Mouse (Mus musculus): ENCODE results near the gene Cd320. TPM values are rescaled to one million over a fixed set of nuclear protein-coding genes. Genes with fewer than 3 reads are reported as not detected.

Cd320 gene
- polyA plus RNA-seq (2012; ENCODE audit: insufficient read depth, insufficient read length, missing spikeins): 21.6 and 25.3 TPM in 2 replicates

- Histone ChIP-seq H3K4me1 (ENCODE audit: control insufficient read depth, insufficient read depth, insufficient read length, low read length) (no peaks in the 10 kb centered on the region; the same call in 1 of the 2 replicates), H3K4me3 (ENCODE audit: insufficient read depth, low read depth, low read length) (peak within 1 kb of the TSS; percentile 90), H3K27ac (replicated peaks; ENCODE audit: low read depth, low read length) (peak within 1 kb of the TSS; percentile 15; the same call in 1 of the 2 replicates)
These were observed at the start of gene Cd320 for GRCm38 (mm10) chr17:33842966-33843795. Gene Cd320 (plus strand): TSS chr17:33843091.

- no peak overlapping the region; the same call in 1 of the 2 replicates for H3K27ac ChIP-seq (replicated peaks; ENCODE audit: low read depth, low read length)
- no peak overlapping the region for H3K4me3 ChIP-seq (ENCODE audit: insufficient read depth, low read depth, low read length)
- peaks cover 7% of the 10 kb centered on the region for H3K4me1 ChIP-seq (ENCODE audit: control insufficient read depth, insufficient read depth, insufficient read length, low read length)
These were observed 44.6 kb upstream of the Cd320 start for GRCm38 (mm10) chr17:33798306-33798705.

DNA sequence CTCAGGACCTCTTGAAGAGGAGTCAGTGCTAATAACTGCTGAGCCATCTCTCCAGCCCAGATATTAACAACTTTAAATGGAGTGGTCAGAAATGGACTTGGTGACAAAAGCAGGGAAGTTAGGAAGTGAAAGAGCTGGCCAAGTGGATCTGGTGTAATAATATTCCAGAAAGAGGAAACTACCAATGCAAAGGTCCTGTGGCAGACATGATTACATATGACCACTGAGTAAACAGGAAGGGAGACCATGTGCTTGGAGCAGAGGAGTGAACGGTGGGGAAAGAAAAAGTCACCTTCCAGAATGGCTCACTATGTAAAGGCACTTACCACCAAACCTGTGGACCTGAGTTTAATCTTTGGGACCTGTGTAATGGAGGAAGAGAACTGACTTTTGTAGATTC is 43.6 kb upstream of the Cd320 start:
- Histone ChIP-seq H3K4me1 (ENCODE audit: control insufficient read depth, insufficient read depth, insufficient read length, low read length) (peaks cover 7% of the 10 kb centered on the region), H3K4me3 (ENCODE audit: insufficient read depth, low read depth, low read length) (no peak overlapping the region), H3K27ac (replicated peaks; ENCODE audit: low read depth, low read length) (no peak overlapping the region)

DNA sequence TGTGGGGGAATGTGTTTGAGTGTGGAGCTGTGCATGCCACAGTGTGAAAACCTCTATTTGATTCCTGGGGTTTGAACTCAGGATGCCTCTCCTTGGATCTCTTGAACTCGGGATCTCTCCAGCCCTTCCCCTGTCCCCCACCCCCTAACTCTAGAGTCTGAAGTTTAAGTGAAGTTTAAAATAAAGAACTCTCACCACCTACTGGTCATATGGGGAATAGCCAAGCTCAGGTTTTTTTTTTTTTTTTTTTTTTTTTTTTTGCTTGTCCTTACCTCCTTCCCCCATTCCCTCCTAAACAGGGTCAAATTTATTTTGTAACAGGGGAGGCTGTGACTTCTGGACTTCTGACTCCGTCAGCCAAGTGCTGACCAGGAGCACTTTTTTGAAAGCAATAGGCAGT is 40.7 kb upstream of the Cd320 start:
- H3K4me1 ChIP-seq (ENCODE audit: control insufficient read depth, insufficient read depth, insufficient read length, low read length): no peaks in the 10 kb centered on the region
- H3K27ac ChIP-seq (replicated peaks; ENCODE audit: low read depth, low read length): no peak overlapping the region
- no peak overlapping the region for H3K4me3 ChIP-seq (ENCODE audit: insufficient read depth, low read depth, low read length)

- Histone ChIP-seq H3K27ac (replicated peaks; ENCODE audit: low read depth, low read length) (no peak overlapping the region), H3K4me3 (ENCODE audit: insufficient read depth, low read depth, low read length) (no peak overlapping the region), H3K4me1 (ENCODE audit: control insufficient read depth, insufficient read depth, insufficient read length, low read length) (no peaks in the 10 kb centered on the region)
These were observed 38.7 kb upstream of the Cd320 start for GRCm38 (mm10) chr17:33804205-33804604.

DNA sequence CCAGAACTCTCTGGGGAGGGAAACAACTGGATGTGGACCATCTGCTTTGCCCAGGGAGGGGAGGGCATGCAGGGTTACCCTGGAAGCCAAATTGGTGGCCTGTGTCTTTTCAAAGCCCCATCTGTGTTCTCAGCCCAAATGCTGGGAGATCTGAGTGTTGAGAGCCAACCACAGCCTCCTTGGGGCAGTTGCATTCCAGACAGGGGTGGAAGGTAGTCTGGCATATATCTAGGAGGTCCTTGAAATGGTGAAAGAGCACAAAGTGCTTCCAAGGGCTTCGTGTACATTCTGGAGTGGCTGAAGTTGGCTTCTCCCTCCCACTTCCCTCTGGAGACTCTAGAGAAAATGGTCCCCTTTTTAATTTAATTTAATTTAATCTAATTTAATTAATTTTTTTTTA is 38.1 kb upstream of the Cd320 start:
- H3K27ac ChIP-seq (replicated peaks; ENCODE audit: low read depth, low read length): no peak overlapping the region
- no peaks in the 10 kb centered on the region for H3K4me1 ChIP-seq (ENCODE audit: control insufficient read depth, insufficient read depth, insufficient read length, low read length)
- H3K4me3 ChIP-seq (ENCODE audit: insufficient read depth, low read depth, low read length): no peak overlapping the region

- Histone ChIP-seq H3K4me1 (ENCODE audit: control insufficient read depth, insufficient read depth, insufficient read length, low read length) (no peaks in the 10 kb centered on the region), H3K4me3 (ENCODE audit: insufficient read depth, low read depth, low read length) (no peak overlapping the region), H3K27ac (replicated peaks; ENCODE audit: low read depth, low read length) (no peak overlapping the region)
These were observed 35.6 kb upstream of the Cd320 start for GRCm38 (mm10) chr17:33807181-33807888.

- Histone ChIP-seq H3K27ac (replicated peaks; ENCODE audit: low read depth, low read length) (no peak overlapping the region), H3K4me1 (ENCODE audit: control insufficient read depth, insufficient read depth, insufficient read length, low read length) (no peaks in the 10 kb centered on the region), H3K4me3 (ENCODE audit: insufficient read depth, low read depth, low read length) (no peak overlapping the region)
These were observed 34.7 kb upstream of the Cd320 start for GRCm38 (mm10) chr17:33808192-33808591.

- peak within 1 kb of the TSS; percentile 99 for H3K27ac ChIP-seq (replicated peaks; ENCODE audit: low read depth, low read length)
These were observed 32.4 kb upstream of the Cd320 start, which contains the start of gene Kank3 for GRCm38 (mm10) chr17:33810334-33811141. Gene Kank3 (plus strand): TSS chr17:33810519.

DNA sequence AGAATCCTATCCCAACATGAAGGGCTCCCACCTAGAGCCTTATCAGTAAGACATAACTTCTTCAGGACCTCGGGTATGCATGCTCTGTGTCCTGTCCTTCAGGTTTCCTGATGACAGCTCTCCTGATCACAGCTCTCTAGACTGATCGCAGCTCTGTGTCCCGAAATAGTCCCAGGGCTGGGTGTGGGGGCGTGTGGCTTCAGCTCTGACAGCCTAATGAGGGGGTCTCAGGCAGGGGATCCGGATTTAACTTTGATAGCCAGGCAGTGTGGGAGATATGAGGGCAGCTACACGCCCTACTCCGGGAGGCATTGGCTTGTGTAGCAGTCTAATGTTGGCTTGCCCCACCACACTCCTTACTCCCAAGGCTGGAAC is 31.8 kb upstream of the Cd320 start:
- peak overlapping the region; percentile 69 for H3K4me3 ChIP-seq (ENCODE audit: insufficient read depth, low read depth, low read length)
- H3K4me1 ChIP-seq (ENCODE audit: control insufficient read depth, insufficient read depth, insufficient read length, low read length): no peaks in the 10 kb centered on the region
- peak overlapping the region; percentile 99 for H3K27ac ChIP-seq (replicated peaks; ENCODE audit: low read depth, low read length)

More at GRCm38 (mm10) chr17:33810334-33811141, 32.4 kb upstream of the Cd320 start, which contains the start of gene Kank3:
- H3K4me3 ChIP-seq (ENCODE audit: insufficient read depth, low read depth, low read length): peak within 1 kb of the TSS; percentile 69
- H3K4me1 ChIP-seq (ENCODE audit: control insufficient read depth, insufficient read depth, insufficient read length, low read length): no peaks in the 10 kb centered on the region

GRCm38 (mm10) chr17:33812475-33812874 is 30.4 kb upstream of the Cd320 start:
- Histone ChIP-seq H3K4me1 (ENCODE audit: control insufficient read depth, insufficient read depth, insufficient read length, low read length) (peaks cover 3% of the 10 kb centered on the region), H3K4me3 (ENCODE audit: insufficient read depth, low read depth, low read length) (peak overlapping the region; percentile 69), H3K27ac (replicated peaks; ENCODE audit: low read depth, low read length) (peak overlapping the region; percentile 99)

- Histone ChIP-seq H3K4me3 (ENCODE audit: insufficient read depth, low read depth, low read length) (peak overlapping the region; percentile 69), H3K4me1 (ENCODE audit: control insufficient read depth, insufficient read depth, insufficient read length, low read length) (peaks cover 4% of the 10 kb centered on the region)
These were observed 29.9 kb upstream of the Cd320 start for GRCm38 (mm10) chr17:33812990-33813389.

GRCm38 (mm10) chr17:33815399-33815798 is 27.5 kb upstream of the Cd320 start:
- Histone ChIP-seq H3K27ac (replicated peaks; ENCODE audit: low read depth, low read length) (peak overlapping the region; percentile 66; the same call in 1 of the 2 replicates), H3K4me3 (ENCODE audit: insufficient read depth, low read depth, low read length) (peak overlapping the region; percentile 25)

More at GRCm38 (mm10) chr17:33812990-33813389, 29.9 kb upstream of the Cd320 start:
- H3K27ac ChIP-seq (replicated peaks; ENCODE audit: low read depth, low read length): peak overlapping the region; percentile 99

GRCm38 (mm10) chr17:33816612-33817011 is 26.3 kb upstream of the Cd320 start:
- Histone ChIP-seq H3K27ac (replicated peaks; ENCODE audit: low read depth, low read length) (peak overlapping the region; percentile 91), H3K4me3 (ENCODE audit: insufficient read depth, low read depth, low read length) (peak overlapping the region; percentile 66), H3K4me1 (ENCODE audit: control insufficient read depth, insufficient read depth, insufficient read length, low read length) (peaks cover 9% of the 10 kb centered on the region)

More at GRCm38 (mm10) chr17:33815399-33815798, 27.5 kb upstream of the Cd320 start:
- peaks cover 9% of the 10 kb centered on the region for H3K4me1 ChIP-seq (ENCODE audit: control insufficient read depth, insufficient read depth, insufficient read length, low read length)

All from brown adipose tissue, adult 24 weeks (tissue).